ENCODE assay signal across 15 mouse cellular contexts in genomic region chr17:5959096-5959495, GRCm38 (mm10). TPM values are rescaled to one million over a fixed set of nuclear protein-coding genes. Genes with fewer than 3 reads are reported as not detected.
DNase-seq lines count a peak whose midpoint lies in the region; ATAC-seq and TF ChIP-seq lines count a peak whose summit lies in the region.
"Had no signal": no experiment of that assay in that cellular context is flagged by ENCODE, and none has a peak within 500 bp of the region (broad histone marks: within the 10 kb centered on the region; RNA-seq: fewer than 3 reads in every experiment).

No protein-coding gene starts in this region.

- H3K9ac ChIP-seq in heart, embryonic 16.5 days (ENCODE audit: low read length) = no peak overlapping the region
- H3K9ac ChIP-seq in intestine, embryonic 16.5 days (ENCODE audit: low read depth, low read length) = 0 out of 2 replicates have a peak overlapping the region, but pooled peaks have one; percentile 7
- peak overlapping the region; percentile 47 for H3K9ac ChIP-seq in stomach, postnatal 0 days (ENCODE audit: low read length)
- H3K9ac ChIP-seq: heart, embryonic 15.5 days; liver, embryonic 14.5 days had no signal

- no peak for TF ChIP-seq POLR2A in testis, adult 2 months (IDR thresholded peaks at IDR 0.05; ENCODE audit: control insufficient read depth, low read depth, low read length)

- no peaks in the 10 kb centered on the region for H3K27me3 ChIP-seq in heart, embryonic 16.5 days (ENCODE audit: control insufficient read depth, insufficient read depth, low read length)
- peaks cover 14% of the 10 kb centered on the region; the same call in 1 of the 2 replicates for H3K27me3 ChIP-seq in heart, embryonic 10.5 days (ENCODE audit: insufficient read depth, poor library complexity, severe bottlenecking)
- no peaks in the 10 kb centered on the region for H3K27me3 ChIP-seq in testis, adult 2 months (ENCODE audit: control insufficient read depth, insufficient read depth, low read length)
- no peaks in the 10 kb centered on the region for H3K27me3 ChIP-seq in intestine, embryonic 16.5 days (replicated peaks; ENCODE audit: control insufficient read depth, insufficient read depth, low read length)
- H3K27me3 ChIP-seq in stomach, postnatal 0 days (ENCODE audit: control insufficient read depth, insufficient read depth, low read length) = no peaks in the 10 kb centered on the region
- H3K27me3 ChIP-seq: heart, embryonic 15.5 days had no signal

- DNase-seq in heart, embryonic 10.5 days (ENCODE audit: low spot score) = no peak
- no peak for DNase-seq in testis, postnatal 10 days (ENCODE audit: low spot score)
- peak; percentile 70 for DNase-seq in stomach, postnatal 0 days (ENCODE audit: low spot score)
- DNase-seq in spleen, postnatal 4 days (ENCODE audit: low spot score in 2 of 2) = no peak
- DNase-seq: cerebellum, adult 9-10 months; thymus, adult 2 months had no signal

- TF ChIP-seq CTCF in testis, adult 2 months (IDR thresholded peaks at IDR 0.05; ENCODE audit: control insufficient read depth, insufficient read depth, insufficient replicate concordance, low read depth, low read length) = no peak
- no peak for TF ChIP-seq CTCF in stomach, postnatal 0 days (IDR thresholded peaks at IDR 0.05; ENCODE audit: low read depth)

- H3K36me3 ChIP-seq in heart, embryonic 16.5 days (ENCODE audit: control insufficient read depth, insufficient read depth) = no peaks in the 10 kb centered on the region
- no peaks in the 10 kb centered on the region for H3K36me3 ChIP-seq in heart, embryonic 10.5 days
- no peaks in the 10 kb centered on the region for H3K36me3 ChIP-seq in testis, adult 2 months (ENCODE audit: control insufficient read depth, insufficient read depth, low read length)
- no peaks in the 10 kb centered on the region for H3K36me3 ChIP-seq in intestine, embryonic 16.5 days (ENCODE audit: control insufficient read depth, insufficient read depth, low read length)
- no peaks in the 10 kb centered on the region for H3K36me3 ChIP-seq in stomach, postnatal 0 days (ENCODE audit: control insufficient read depth, insufficient read depth, low read length)
- H3K36me3 ChIP-seq: heart, embryonic 15.5 days; midbrain, embryonic 10.5 days had no signal

- peak; percentile 61 for TF ChIP-seq EP300 in stomach, postnatal 0 days (optimal IDR thresholded peaks at IDR 0.05)

- H3K27ac ChIP-seq in heart, embryonic 16.5 days (ENCODE audit: low read length) = peak overlapping the region; percentile 68; the same call in 1 of the 2 replicates
- H3K27ac ChIP-seq in heart, embryonic 10.5 days = no peak overlapping the region
- no peak overlapping the region for H3K27ac ChIP-seq in testis, adult 2 months (ENCODE audit: control insufficient read depth, insufficient read depth, low read depth, low read length)
- peak overlapping the region; percentile 68 for H3K27ac ChIP-seq in intestine, embryonic 16.5 days (ENCODE audit: low read length)
- H3K27ac ChIP-seq in stomach, postnatal 0 days (replicated peaks) = peak overlapping the region; percentile 86
- H3K27ac ChIP-seq: liver, embryonic 14.5 days; midbrain, embryonic 10.5 days had no signal

- ATAC-seq in heart, embryonic 16.5 days (replicated peaks; ENCODE audit: extremely low read depth, insufficient read depth, low FRiP score) = no peak
- peak; percentile 77 for ATAC-seq in intestine, embryonic 16.5 days
- ATAC-seq in stomach, postnatal 0 days (ENCODE audit: low FRiP score, low TSS enrichment) = peak; percentile 45
- no peak for ATAC-seq in CD4-positive, CD25-positive, alpha-beta regulatory T cell, adult 4 months
- ATAC-seq: forebrain, embryonic 14.5 days; inflammation-experienced regulatory T-cells, adult 6 months had no signal

- H3K9me3 ChIP-seq in heart, embryonic 16.5 days (replicated peaks; ENCODE audit: control insufficient read depth, low read length) = no peaks in the 10 kb centered on the region
- no peaks in the 10 kb centered on the region for H3K9me3 ChIP-seq in heart, embryonic 10.5 days
- no peaks in the 10 kb centered on the region for H3K9me3 ChIP-seq in intestine, embryonic 16.5 days (ENCODE audit: control insufficient read depth, low read length)
- no peaks in the 10 kb centered on the region for H3K9me3 ChIP-seq in stomach, postnatal 0 days (ENCODE audit: control insufficient read depth, low read length)
- H3K9me3 ChIP-seq: heart, embryonic 15.5 days had no signal

- H3K4me3 ChIP-seq in heart, embryonic 16.5 days (ENCODE audit: low read length) = no peak overlapping the region
- no peak overlapping the region for H3K4me3 ChIP-seq in heart, embryonic 10.5 days
- H3K4me3 ChIP-seq in testis, adult 2 months (ENCODE audit: control insufficient read depth, low read depth, low read length) = peak overlapping the region; percentile 48
- H3K4me3 ChIP-seq in intestine, embryonic 16.5 days (ENCODE audit: low read length) = 0 out of 2 replicates have a peak overlapping the region, but pooled peaks have one; percentile 16
- no peak overlapping the region for H3K4me3 ChIP-seq in stomach, postnatal 0 days (ENCODE audit: low read depth, low read length)
- H3K4me3 ChIP-seq: heart, embryonic 15.5 days; midbrain, embryonic 10.5 days had no signal

- WGBS in heart, embryonic 16.5 days = 65% methylated on average over 7 of the region's 7 CpGs
- 66% methylated on average over 7 of the region's 7 CpGs for WGBS in heart, embryonic 10.5 days
- WGBS in intestine, embryonic 16.5 days = 42% methylated on average over 7 of the region's 7 CpGs
- 50% methylated on average over 7 of the region's 7 CpGs for WGBS in stomach, postnatal 0 days

- H3K4me2 ChIP-seq in heart, embryonic 16.5 days (ENCODE audit: low read depth, low read length) = no peak overlapping the region
- peak overlapping the region; percentile 22; the same call in 1 of the 2 replicates for H3K4me2 ChIP-seq in intestine, embryonic 16.5 days (ENCODE audit: low read depth, low read length)
- H3K4me2 ChIP-seq in stomach, postnatal 0 days (replicated peaks; ENCODE audit: low read depth) = peak overlapping the region; percentile 32
- H3K4me2 ChIP-seq: heart, embryonic 15.5 days had no signal

- peaks cover 20% of the 10 kb centered on the region for H3K4me1 ChIP-seq in heart, embryonic 16.5 days (ENCODE audit: control insufficient read depth, insufficient read depth, low read length)
- H3K4me1 ChIP-seq in heart, embryonic 10.5 days = peaks cover 17% of the 10 kb centered on the region
- peaks cover 12% of the 10 kb centered on the region for H3K4me1 ChIP-seq in testis, adult 2 months (ENCODE audit: control insufficient read depth, insufficient read depth, low read length)
- peaks cover 28% of the 10 kb centered on the region for H3K4me1 ChIP-seq in intestine, embryonic 16.5 days (ENCODE audit: control insufficient read depth, insufficient read depth, low read length)
- peaks cover 21% of the 10 kb centered on the region for H3K4me1 ChIP-seq in stomach, postnatal 0 days (replicated peaks; ENCODE audit: control insufficient read depth, insufficient read depth)

RNA-seq across cellular contexts. Expression of gene Synj2, which starts 18.0 kb away (rescaled TPM):
- polyA plus RNA-seq in heart, embryonic 16.5 days (2015; fragmentation: Nextera tagmentation; extraction: Ambion mirVana) = 4.2 and 5.3 TPM in 2 replicates
- 3.4 and 3.8 TPM in 2 replicates for polyA plus RNA-seq in heart, embryonic 10.5 days (2016; fragmentation: Nextera tagmentation; extraction: Ambion mirVana)
- polyA plus RNA-seq in testis, adult 2 months (2012; rRNA removed) = 29.1 and 32.9 TPM in 2 replicates
- 3.5 and 4.0 TPM in 2 replicates for polyA plus RNA-seq in intestine, embryonic 16.5 days (2015; fragmentation: Nextera tagmentation; extraction: Ambion mirVana)
- polyA plus RNA-seq in stomach, postnatal 0 days (2015; fragmentation: Nextera tagmentation; extraction: Ambion mirVana) = 3.2 and 3.3 TPM in 2 replicates
- polyA plus RNA-seq in CD4-positive, CD25-positive, alpha-beta regulatory T cell, adult 4 months (2017; shearing (Covaris generic)) = 10 to 100 TPM; 11.3 to 19.9 TPM

Comparison
In these comparisons a context has a peak if more than half of its experiments do, and no peak if none do; other contexts are left out.
1. H3K27ac ChIP-seq: peak in heart, embryonic 16.5 days (single experiment), intestine, embryonic 16.5 days (single experiment) and stomach, postnatal 0 days (single experiment); none in heart, embryonic 10.5 days (single experiment) and testis, adult 2 months (single experiment).
2. ATAC-seq: peak in intestine, embryonic 16.5 days (single experiment) and stomach, postnatal 0 days (single experiment); none in heart, embryonic 16.5 days (single experiment) and CD4-positive, CD25-positive, alpha-beta regulatory T cell, adult 4 months (single experiment).
3. H3K4me3 ChIP-seq: peak in testis, adult 2 months (single experiment) and intestine, embryonic 16.5 days (single experiment); none in heart, embryonic 16.5 days (single experiment), heart, embryonic 10.5 days (single experiment) and stomach, postnatal 0 days (single experiment).